Mouse (Mus musculus) heart, embryonic 11.5 days (tissue): ENCODE measurements around the gene Lrrc26. TPM values are rescaled to one million over a fixed set of nuclear protein-coding genes. Genes with fewer than 3 reads are reported as not detected.
"Not testable (repeated sequence)": the region's sequence is repeated elsewhere in the genome, so short reads cannot be mapped to it uniquely, and the experiment has no call there.

Source experiments
- ATAC-seq: fragments of 200-750 bp; cut with Nextera tagmentation; replicated peaks from 2 replicates; pipeline ENCODE4 v1.8.0; 2017; ENCODE audit warnings: moderate library complexity; ENCODE audit not compliant: insufficient number of reproducible peaks, low FRiP score, low TSS enrichment
- H3K27ac ChIP-seq: fragments of 300-500 bp; sonication (generic); 2 replicates; pipeline ENCODE4 v1.5.1; 2014; ENCODE audit warnings: mild to moderate bottlenecking, low read depth, low read length
- H3K27me3 ChIP-seq: fragments of 300-500 bp; sonication (generic); 2 replicates; pipeline ENCODE4 v1.6.1; 2014; ENCODE audit warnings: mild to moderate bottlenecking, low read length, mixed read lengths; ENCODE audit not compliant: control insufficient read depth, insufficient read depth
- H3K36me3 ChIP-seq: fragments of 300-500 bp; sonication (generic); 2 replicates; pipeline ENCODE4 v1.6.1; 2014; ENCODE audit warnings: mild to moderate bottlenecking, low read length, moderate library complexity, mixed read lengths; ENCODE audit not compliant: control insufficient read depth, insufficient read depth
- H3K4me1 ChIP-seq: fragments of 300-500 bp; sonication (generic); 2 replicates; pipeline ENCODE4 v1.6.1; 2014; ENCODE audit warnings: low read length; ENCODE audit not compliant: control insufficient read depth, insufficient read depth
- H3K4me2 ChIP-seq: fragments of 300-500 bp; sonication (generic); 2 replicates; pipeline ENCODE4 v1.6.1; 2014; ENCODE audit warnings: mild to moderate bottlenecking, moderate library complexity
- H3K4me3 ChIP-seq: fragments of 300-500 bp; sonication (generic); 2 replicates; pipeline ENCODE4 v1.5.1; 2014; ENCODE audit warnings: low read depth, low read length
- H3K9ac ChIP-seq: fragments of 300-500 bp; sonication (generic); 2 replicates; pipeline ENCODE4 v1.6.1; 2014; ENCODE audit warnings: mild to moderate bottlenecking, low read depth, low read length, moderate library complexity
- H3K9me3 ChIP-seq: fragments of 300-500 bp; sonication (generic); replicated peaks from 2 replicates; pipeline ENCODE4 v1.6.1; 2016; ENCODE audit warnings: low read length; ENCODE audit not compliant: control insufficient read depth
- WGBS: fragments of 180-500 bp; shearing (Covaris S2); extraction: QIAGEN DNeasy Blood & Tissue Kit; methylation state at CpG from one replicate; pipeline ENCODE4 v1.1.7; 2014; ENCODE audit not compliant: insufficient replicate concordance; 5-methylcytosine and 5-hydroxymethylcytosine counted together
- polyA plus RNA-seq: library from polyadenylated mRNA; unstranded; fragments of >200 nt; fragmentation: Nextera tagmentation; extraction: Ambion mirVana; gene quantifications from 2 replicates; pipeline ENCODE4 v1.2.1, GENCODE M21; 2014

The Lrrc26 gene
- polyA plus RNA-seq, 1 experiment from 2014 or later = not detected

- Histone ChIP-seq H3K27ac (no peak overlapping the region), H3K4me1 (peaks cover 10% of the 10 kb centered on the region), H3K9ac (no peak overlapping the region), H3K4me3 (no peak overlapping the region), H3K4me2 (no peak overlapping the region), H3K9me3 (no peaks in the 10 kb centered on the region), H3K36me3 (peaks cover 11% of the 10 kb centered on the region; the same call in 1 of the 2 replicates), H3K27me3 (no peaks in the 10 kb centered on the region)
- ATAC-seq = no peak
- 72% methylated on average over 1 of the region's 1 CpGs for WGBS
Measured at GRCm38 (mm10) chr2:25252331-25252730, 37.4 kb upstream of the Lrrc26 start.

GRCm38 (mm10) chr2:25255284-25255779, 34.4 kb upstream of the Lrrc26 start, which contains the start of gene Tmem203:
TSS of gene Tmem203 (plus strand) at chr2:25255439.
- Histone ChIP-seq H3K4me3 (peak within 1 kb of the TSS; percentile 100), H3K36me3 (peaks cover 5% of the 10 kb centered on the region; the same call in 1 of the 2 replicates), H3K9ac (peak within 1 kb of the TSS; percentile 90), H3K4me1 (peaks cover 10% of the 10 kb centered on the region), H3K4me2 (peak within 1 kb of the TSS; percentile 96), H3K27ac (peak within 1 kb of the TSS; percentile 25), H3K9me3 (no peaks in the 10 kb centered on the region), H3K27me3 (no peaks in the 10 kb centered on the region)
- under 1% methylated on average over 39 of the region's 39 CpGs for WGBS
- ATAC-seq = peak; percentile 79

GRCm38 (mm10) chr2:25256443-25257109, 33.1 kb upstream of the Lrrc26 start:
- H3K9me3 ChIP-seq, ATAC-seq, H3K36me3 ChIP-seq, H3K9ac ChIP-seq, H3K27me3 ChIP-seq, H3K27ac ChIP-seq: not testable (repeated sequence)
- Histone ChIP-seq H3K4me1 (peaks cover 10% of the 10 kb centered on the region), H3K4me3 (peak overlapping the region; percentile 100), H3K4me2 (peak overlapping the region; percentile 96)
- 59% methylated on average over 11 of the region's 12 CpGs for WGBS

- ATAC-seq, H3K27ac ChIP-seq, H3K4me3 ChIP-seq, H3K36me3 ChIP-seq, H3K9ac ChIP-seq, H3K27me3 ChIP-seq, H3K4me2 ChIP-seq, H3K9me3 ChIP-seq: not testable (repeated sequence)
- peaks cover 10% of the 10 kb centered on the region for H3K4me1 ChIP-seq
- WGBS = 78% methylated on average over 5 of the region's 5 CpGs
Measured at GRCm38 (mm10) chr2:25257250-25257649, 32.5 kb upstream of the Lrrc26 start.

- Histone ChIP-seq H3K9me3 (no peaks in the 10 kb centered on the region), H3K36me3 (no peaks in the 10 kb centered on the region), H3K9ac (no peak overlapping the region), H3K27ac (no peak overlapping the region), H3K27me3 (peaks cover 6% of the 10 kb centered on the region), H3K4me2 (no peak overlapping the region), H3K4me1 (peaks cover 19% of the 10 kb centered on the region), H3K4me3 (no peak overlapping the region)
- WGBS = 49% methylated on average over 2 of the region's 2 CpGs
- ATAC-seq = no peak
Measured at GRCm38 (mm10) chr2:25258887-25259286, 30.8 kb upstream of the Lrrc26 start.

- Histone ChIP-seq H3K9ac (peak overlapping the region; percentile 72), H3K4me3 (peak overlapping the region; percentile 83), H3K9me3 (no peaks in the 10 kb centered on the region), H3K4me1 (peaks cover 26% of the 10 kb centered on the region), H3K27ac (no peak overlapping the region), H3K27me3 (peaks cover 16% of the 10 kb centered on the region), H3K36me3 (no peaks in the 10 kb centered on the region), H3K4me2 (peak overlapping the region; percentile 100)
- 38% methylated on average over 12 of the region's 12 CpGs for WGBS
- no peak for ATAC-seq
Measured at GRCm38 (mm10) chr2:25261870-25262269, 27.8 kb upstream of the Lrrc26 start.

GRCm38 (mm10) chr2:25262291-25262767, 27.4 kb upstream of the Lrrc26 start, which contains the start of gene Tprn:
TSS of gene Tprn (plus strand) at chr2:25262618.
- peak within 1 kb of the TSS; percentile 78 for H3K9ac ChIP-seq
- WGBS = under 1% methylated on average over 39 of the region's 39 CpGs
- H3K27ac ChIP-seq = no peak within 1 kb of the TSS
- H3K27me3 ChIP-seq = peaks cover 16% of the 10 kb centered on the region
- ATAC-seq = peak; percentile 97
- H3K9me3 ChIP-seq = no peaks in the 10 kb centered on the region
- no peaks in the 10 kb centered on the region for H3K36me3 ChIP-seq
- H3K4me3 ChIP-seq = peak within 1 kb of the TSS; percentile 83
- H3K4me2 ChIP-seq = peak within 1 kb of the TSS; percentile 100
- H3K4me1 ChIP-seq = peaks cover 29% of the 10 kb centered on the region

- Histone ChIP-seq H3K27me3 (peaks cover 16% of the 10 kb centered on the region), H3K4me3 (peak overlapping the region; percentile 83), H3K9ac (peak overlapping the region; percentile 78), H3K9me3 (no peaks in the 10 kb centered on the region), H3K4me1 (peaks cover 29% of the 10 kb centered on the region), H3K27ac (no peak overlapping the region), H3K4me2 (peak overlapping the region; percentile 100), H3K36me3 (no peaks in the 10 kb centered on the region)
- WGBS = under 1% methylated on average over 82 of the region's 82 CpGs
- ATAC-seq = peak; percentile 3; the same call in 1 of the 2 replicates
Measured at GRCm38 (mm10) chr2:25262795-25263622, 26.7 kb upstream of the Lrrc26 start.
